Mouse (Mus musculus): ENCODE results near the gene Dnase1l2. TPM values are rescaled to one million over a fixed set of nuclear protein-coding genes. Genes with fewer than 3 reads are reported as not detected.

Dnase1l2 gene
- polyA plus RNA-seq (2017; shearing (Covaris generic)), result 4.9 TPM

DNA sequence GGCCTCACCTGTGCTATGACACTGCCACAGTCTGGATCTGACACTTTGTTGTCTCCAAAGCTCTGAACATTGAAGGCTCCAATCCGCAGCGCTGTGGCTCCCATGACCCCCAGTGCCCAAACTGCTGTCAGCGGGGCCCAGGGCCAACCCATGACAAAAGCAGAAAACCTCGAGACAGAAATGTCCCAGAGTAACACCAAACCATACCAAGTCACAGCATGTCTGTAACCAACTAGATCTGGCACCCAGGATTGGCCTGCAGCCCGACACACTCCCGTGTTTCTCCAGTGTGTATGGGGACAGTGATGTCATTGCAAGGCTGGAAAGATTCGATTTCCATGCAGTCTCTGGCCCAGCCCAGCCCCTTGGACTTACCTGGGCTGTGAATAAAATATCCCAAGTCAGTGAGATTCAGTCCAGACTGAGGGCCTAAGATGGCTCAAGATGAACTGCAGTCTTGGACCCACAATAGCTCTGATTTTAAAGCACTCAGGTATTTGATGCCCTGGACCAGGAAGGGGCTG lies at the start of gene Dnase1l2:
Dnase1l2 (minus strand) TSS at position 474 of the 524 bp plus-strand sequence.

GRCm38 (mm10) chr17:24488186-24488661 lies 45.3 kb upstream of the Dnase1l2 start, which contains the start of gene Caskin1:
TSS of gene Caskin1 (plus strand) at chr17:24488601.

DNA sequence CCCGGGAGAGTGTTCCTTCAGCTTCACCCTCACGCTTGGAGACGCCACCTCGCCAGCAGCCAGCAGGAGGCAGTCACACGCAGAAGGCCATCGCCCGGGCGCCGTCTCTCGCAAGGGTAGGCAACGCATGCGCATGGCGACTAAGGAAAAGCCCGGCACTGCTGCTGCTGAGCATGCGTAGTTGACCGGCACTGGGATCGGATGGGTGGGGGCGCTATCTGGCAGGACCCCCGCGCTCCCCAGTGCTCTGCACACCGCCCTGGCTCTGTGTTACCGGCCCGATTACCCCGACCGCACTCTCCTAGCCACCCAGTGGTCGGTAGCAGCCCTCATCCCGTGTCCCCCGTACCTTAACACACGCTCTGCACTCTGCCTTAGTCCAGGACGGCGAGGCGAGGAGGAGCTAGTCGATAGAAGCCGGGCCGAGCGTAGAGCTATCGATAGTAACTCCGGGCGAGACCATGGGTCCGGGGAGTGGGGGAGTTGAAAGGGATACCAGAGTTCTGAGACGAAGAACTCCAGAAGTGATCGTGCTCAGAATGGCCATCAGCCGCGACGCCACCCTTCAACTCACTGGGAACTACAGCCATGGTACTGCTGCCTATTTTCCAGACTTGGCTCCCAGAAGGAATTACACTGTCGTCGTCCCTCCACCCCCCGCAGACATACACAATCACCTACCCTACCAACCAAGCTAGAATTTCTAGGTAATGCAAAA lies 35.9 kb upstream of the Dnase1l2 start, which contains the start of gene Mlst8:
Mlst8 (minus strand) TSS at position 416 of the 718 bp plus-strand sequence.

DNA sequence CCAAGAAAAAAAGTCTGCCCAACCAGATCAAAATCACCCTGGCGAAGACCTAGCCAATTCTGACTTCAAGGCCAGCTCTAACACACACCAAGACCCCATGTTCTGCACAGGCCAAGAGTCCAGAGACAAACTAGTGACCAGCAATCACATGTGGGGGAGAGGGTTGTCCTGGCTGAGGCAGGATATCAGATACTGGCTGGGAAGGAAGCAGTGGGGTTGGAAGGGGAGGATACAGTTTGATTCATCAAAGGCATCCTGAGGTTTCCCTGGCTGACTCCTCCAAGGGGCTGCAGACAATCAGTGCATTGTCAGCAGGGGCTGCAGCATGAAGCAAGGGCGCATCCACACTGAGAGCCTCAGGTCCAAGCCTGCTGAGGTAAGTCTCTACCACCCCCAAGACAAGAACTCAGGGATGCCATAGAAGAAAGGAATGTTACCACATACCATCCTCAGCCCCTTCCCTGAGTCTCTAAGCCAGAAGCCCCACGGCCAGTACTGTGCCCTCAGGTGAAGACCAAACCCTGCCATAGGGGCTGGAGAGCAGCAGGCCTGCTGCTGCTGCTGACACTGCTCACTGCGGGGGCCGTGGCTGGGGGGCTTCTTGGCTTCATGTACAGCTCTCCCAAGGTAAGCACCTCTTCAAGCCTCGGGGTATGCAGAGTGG lies 30.8 kb upstream of the Dnase1l2 start, which contains the start of gene Bricd5:
Bricd5 (plus strand) TSS at position 273 of the 664 bp plus-strand sequence.

DNA sequence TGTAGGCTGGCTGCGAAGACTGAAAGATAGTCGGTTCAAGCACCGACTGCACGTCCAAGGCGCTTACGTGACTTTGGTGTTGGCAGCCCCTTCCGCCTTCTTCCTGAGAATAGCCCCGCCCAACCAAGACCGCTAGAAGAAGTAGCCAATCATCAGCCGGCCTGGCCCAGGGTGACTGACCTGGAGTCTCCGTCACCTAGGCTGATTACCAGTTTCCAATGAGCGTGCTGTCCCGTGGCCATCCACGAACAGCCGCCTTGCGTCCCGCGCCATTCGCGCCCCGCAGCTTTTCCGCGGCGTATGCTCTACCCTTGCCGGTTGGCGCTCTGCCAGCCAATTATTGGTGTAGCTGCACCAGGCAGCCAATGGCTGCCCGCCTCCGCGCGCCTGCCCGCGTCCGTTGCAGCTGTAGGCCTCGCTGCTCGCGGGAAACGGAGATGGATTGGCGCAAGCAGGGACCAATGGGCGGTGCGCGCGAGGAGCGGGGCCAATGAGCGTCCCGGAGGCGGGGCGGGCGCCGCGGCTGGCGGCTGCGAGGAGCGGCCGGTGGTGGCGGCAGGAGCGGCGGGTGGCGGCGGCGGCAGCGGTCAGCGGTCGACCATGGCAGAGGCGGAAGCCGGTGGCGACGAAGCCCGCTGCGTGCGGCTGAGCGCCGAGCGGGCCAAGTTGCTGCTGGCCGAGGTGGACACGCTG lies 27.2 kb upstream of the Dnase1l2 start, which contains the start of the genes E4f1 and Pgp:
E4f1 (minus strand) TSS at position 404 of the 693 bp plus-strand sequence.
Pgp (plus strand) TSS at position 483 of the 693 bp plus-strand sequence.

GRCm38 (mm10) chr17:24426471-24427169 lies 16.3 kb downstream of the Dnase1l2 start, which contains the start of gene Eci1:
TSS of gene Eci1 (plus strand) at chr17:24426641.

GRCm38 (mm10) chr17:24414230-24414976 lies 28.5 kb downstream of the Dnase1l2 start, which contains the start of gene Rnps1:
TSS of gene Rnps1 (plus strand) at chr17:24414565.

Other genes with a start within 250 kb of the Dnase1l2 start
- 0.71 TPM for gene Tbc1d24, start 237.5 kb downstream of the Dnase1l2 start, polyA plus RNA-seq (2017; shearing (Covaris generic))
- gene Ntn3, start 233.6 kb downstream of the Dnase1l2 start, polyA plus RNA-seq (2017; shearing (Covaris generic)), result not detected
- 7.7 TPM for gene Tedc2, start 222.3 kb downstream of the Dnase1l2 start, polyA plus RNA-seq (2017; shearing (Covaris generic))
- 3.4 TPM for gene Ccnf, start 191.6 kb downstream of the Dnase1l2 start, polyA plus RNA-seq (2017; shearing (Covaris generic))
- 0.21 TPM for gene Abca17, start 92.0 kb downstream of the Dnase1l2 start, polyA plus RNA-seq (2017; shearing (Covaris generic))
- gene Abca3, start 91.2 kb downstream of the Dnase1l2 start, polyA plus RNA-seq (2017; shearing (Covaris generic)), result 41.1 TPM
- 205 TPM for gene Rnps1, start 28.5 kb downstream of the Dnase1l2 start, polyA plus RNA-seq (2017; shearing (Covaris generic))
- gene Eci1, start 16.5 kb downstream of the Dnase1l2 start, polyA plus RNA-seq (2017; shearing (Covaris generic)), result 78.7 TPM
- 58.6 TPM for gene E4f1, start 27.2 kb upstream of the Dnase1l2 start, polyA plus RNA-seq (2017; shearing (Covaris generic))
- gene Pgp, start 27.3 kb upstream of the Dnase1l2 start, polyA plus RNA-seq (2017; shearing (Covaris generic)), result 2.4 TPM
- not detected for gene Bricd5, start 30.8 kb upstream of the Dnase1l2 start, polyA plus RNA-seq (2017; shearing (Covaris generic))
- gene Mlst8, start 36.0 kb upstream of the Dnase1l2 start, polyA plus RNA-seq (2017; shearing (Covaris generic)), result 30.8 TPM
- gene Caskin1, start 45.5 kb upstream of the Dnase1l2 start, polyA plus RNA-seq (2017; shearing (Covaris generic)), result 0.15 TPM
- gene Traf7, start 84.8 kb upstream of the Dnase1l2 start, polyA plus RNA-seq (2017; shearing (Covaris generic)), result 110 TPM
- gene Rab26, start 91.1 kb upstream of the Dnase1l2 start, polyA plus RNA-seq (2017; shearing (Covaris generic)), result 5.0 TPM
- 18.9 TPM for gene Pkd1, start 106.7 kb upstream of the Dnase1l2 start, polyA plus RNA-seq (2017; shearing (Covaris generic))
- gene Tsc2, start 189.5 kb upstream of the Dnase1l2 start, polyA plus RNA-seq (2017; shearing (Covaris generic)), result 52.7 TPM
- 6.2 TPM for gene Nthl1, start 189.6 kb upstream of the Dnase1l2 start, polyA plus RNA-seq (2017; shearing (Covaris generic))
- not detected for gene Slc9a3r2, start 207.2 kb upstream of the Dnase1l2 start, polyA plus RNA-seq (2017; shearing (Covaris generic))
- not detected for gene Npw, start 215.4 kb upstream of the Dnase1l2 start, polyA plus RNA-seq (2017; shearing (Covaris generic))
- 2.3 TPM for gene Zfp598, start 226.6 kb upstream of the Dnase1l2 start, polyA plus RNA-seq (2017; shearing (Covaris generic))
- 0.40 TPM for gene Syngr3, start 246.8 kb upstream of the Dnase1l2 start, polyA plus RNA-seq (2017; shearing (Covaris generic))

Measured in CD4-positive, CD25-positive, alpha-beta regulatory T cell, adult 9 weeks (primary cell).